23 mouse cellular contexts compared by ENCODE assay signal in genomic region chr1:89331352-89331751, GRCm38 (mm10).
DNase-seq lines count a peak whose midpoint lies in the region; ATAC-seq and TF ChIP-seq lines count a peak whose summit lies in the region.
"Had no signal": no experiment of that assay in that cellular context is flagged by ENCODE, and none has a peak within 500 bp of the region (broad histone marks: within the 10 kb centered on the region; RNA-seq: fewer than 3 reads in every experiment).

No protein-coding gene starts in this region.

- peak; percentile 49 for DNase-seq in heart, adult 11 months
- DNase-seq in midbrain, embryonic 11.5 days (ENCODE audit: low spot score, missing footprints), result peak; percentile 60
- no peak for DNase-seq in midbrain, embryonic 10.5 days (ENCODE audit: low spot score)
- no peak for DNase-seq in adrenal gland, adult 18-20 months (ENCODE audit: low spot score in 2 of 2)
- DNase-seq: adrenal gland, adult 2 months; adrenal gland, adult 8-10 months; adrenal gland, postnatal 10 days; adrenal gland, postnatal 14 days; adrenal gland, postnatal 25 days; adrenal gland, postnatal 36 days; B cell, adult 2 months; cerebellum, adult 11 months; cerebellum, adult 11-12 months; cerebellum, adult 18-20 months had no signal

- H3K27ac ChIP-seq in heart, embryonic 11.5 days (ENCODE audit: low read depth, low read length), result no peak overlapping the region
- no peak overlapping the region for H3K27ac ChIP-seq in intestine, embryonic 15.5 days
- H3K27ac ChIP-seq in intestine, postnatal 0 days (ENCODE audit: low read depth, low read length), result no peak overlapping the region
- no peak overlapping the region for H3K27ac ChIP-seq in midbrain, embryonic 11.5 days (ENCODE audit: low read depth, low read length)
- H3K27ac ChIP-seq in midbrain, embryonic 10.5 days (replicated peaks), result no peak overlapping the region
- no peak overlapping the region for H3K27ac ChIP-seq in intestine, embryonic 16.5 days (ENCODE audit: low read length)

- no peak overlapping the region for H3K4me2 ChIP-seq in heart, embryonic 11.5 days
- no peak overlapping the region for H3K4me2 ChIP-seq in intestine, embryonic 15.5 days (replicated peaks)
- no peak overlapping the region for H3K4me2 ChIP-seq in intestine, postnatal 0 days (replicated peaks; ENCODE audit: low read depth)
- no peak overlapping the region for H3K4me2 ChIP-seq in midbrain, embryonic 11.5 days
- H3K4me2 ChIP-seq in intestine, embryonic 16.5 days (ENCODE audit: low read depth, low read length), result no peak overlapping the region

- H3K4me3 ChIP-seq in heart, embryonic 11.5 days (ENCODE audit: low read depth, low read length), result no peak overlapping the region
- H3K4me3 ChIP-seq in intestine, embryonic 15.5 days (replicated peaks), result no peak overlapping the region
- no peak overlapping the region for H3K4me3 ChIP-seq in intestine, postnatal 0 days (ENCODE audit: low read depth, low read length)
- no peak overlapping the region for H3K4me3 ChIP-seq in midbrain, embryonic 11.5 days (ENCODE audit: low read depth, low read length)
- no peak overlapping the region for H3K4me3 ChIP-seq in midbrain, embryonic 10.5 days
- H3K4me3 ChIP-seq in intestine, embryonic 16.5 days (ENCODE audit: low read length), result no peak overlapping the region

- H3K27me3 ChIP-seq in heart, embryonic 11.5 days (ENCODE audit: control insufficient read depth, insufficient read depth, low read length), result no peaks in the 10 kb centered on the region
- no peaks in the 10 kb centered on the region for H3K27me3 ChIP-seq in intestine, embryonic 15.5 days (replicated peaks)
- no peaks in the 10 kb centered on the region for H3K27me3 ChIP-seq in intestine, postnatal 0 days (replicated peaks; ENCODE audit: control insufficient read depth, insufficient read depth, low read length)
- H3K27me3 ChIP-seq in midbrain, embryonic 11.5 days (ENCODE audit: control insufficient read depth, insufficient read depth, low read length), result no peaks in the 10 kb centered on the region
- peaks cover 33% of the 10 kb centered on the region; the same call in 1 of the 2 replicates for H3K27me3 ChIP-seq in midbrain, embryonic 10.5 days (ENCODE audit: low read depth, poor library complexity, severe bottlenecking)
- H3K27me3 ChIP-seq in intestine, embryonic 16.5 days (replicated peaks; ENCODE audit: control insufficient read depth, insufficient read depth, low read length), result no peaks in the 10 kb centered on the region
- H3K27me3 ChIP-seq: CH12.LX, Patski had no signal

- no peaks in the 10 kb centered on the region for H3K36me3 ChIP-seq in heart, embryonic 11.5 days (ENCODE audit: control insufficient read depth, insufficient read depth, low read length)
- no peaks in the 10 kb centered on the region for H3K36me3 ChIP-seq in intestine, embryonic 15.5 days
- H3K36me3 ChIP-seq in intestine, postnatal 0 days (ENCODE audit: control insufficient read depth, insufficient read depth), result no peaks in the 10 kb centered on the region
- no peaks in the 10 kb centered on the region for H3K36me3 ChIP-seq in midbrain, embryonic 11.5 days (ENCODE audit: control insufficient read depth, insufficient read depth, low read length)
- no peaks in the 10 kb centered on the region for H3K36me3 ChIP-seq in midbrain, embryonic 10.5 days
- H3K36me3 ChIP-seq in intestine, embryonic 16.5 days (ENCODE audit: control insufficient read depth, insufficient read depth, low read length), result no peaks in the 10 kb centered on the region
- H3K36me3 ChIP-seq: G1E had no signal

- 81% methylated on average over 4 of the region's 4 CpGs for WGBS in heart, embryonic 11.5 days (ENCODE audit: insufficient replicate concordance)
- 69% methylated on average over 4 of the region's 4 CpGs for WGBS in intestine, embryonic 15.5 days
- 48% methylated on average over 4 of the region's 4 CpGs for WGBS in intestine, postnatal 0 days
- 90% methylated on average over 4 of the region's 4 CpGs for WGBS in midbrain, embryonic 11.5 days
- 88% methylated on average over 4 of the region's 4 CpGs for WGBS in midbrain, embryonic 10.5 days
- WGBS in intestine, embryonic 16.5 days, result 75% methylated on average over 4 of the region's 4 CpGs

- TF ChIP-seq CTCF in intestine, postnatal 0 days (IDR thresholded peaks at IDR 0.05; ENCODE audit: low read depth), result no peak

- no peak overlapping the region for H3K9ac ChIP-seq in heart, embryonic 11.5 days (ENCODE audit: low read depth, low read length)
- no peak overlapping the region for H3K9ac ChIP-seq in intestine, embryonic 15.5 days
- no peak overlapping the region for H3K9ac ChIP-seq in intestine, postnatal 0 days (ENCODE audit: low read depth, low read length)
- H3K9ac ChIP-seq in midbrain, embryonic 11.5 days (ENCODE audit: low read length), result no peak overlapping the region
- H3K9ac ChIP-seq in intestine, embryonic 16.5 days (ENCODE audit: low read depth, low read length), result no peak overlapping the region

- no peaks in the 10 kb centered on the region for H3K9me3 ChIP-seq in heart, embryonic 11.5 days (replicated peaks; ENCODE audit: control insufficient read depth, low read length)
- H3K9me3 ChIP-seq in intestine, embryonic 15.5 days, result no peaks in the 10 kb centered on the region
- no peaks in the 10 kb centered on the region for H3K9me3 ChIP-seq in intestine, postnatal 0 days (ENCODE audit: control insufficient read depth)
- H3K9me3 ChIP-seq in midbrain, embryonic 11.5 days (ENCODE audit: control insufficient read depth, low read length), result no peaks in the 10 kb centered on the region
- H3K9me3 ChIP-seq in midbrain, embryonic 10.5 days (replicated peaks), result no peaks in the 10 kb centered on the region
- H3K9me3 ChIP-seq in intestine, embryonic 16.5 days (ENCODE audit: control insufficient read depth, low read length), result no peaks in the 10 kb centered on the region

- no peaks in the 10 kb centered on the region for H3K4me1 ChIP-seq in heart, embryonic 11.5 days (ENCODE audit: control insufficient read depth, insufficient read depth, low read length)
- no peaks in the 10 kb centered on the region for H3K4me1 ChIP-seq in intestine, embryonic 15.5 days (replicated peaks)
- H3K4me1 ChIP-seq in intestine, postnatal 0 days (replicated peaks; ENCODE audit: control insufficient read depth, insufficient read depth, low read length), result no peaks in the 10 kb centered on the region; the same call in 1 of the 2 replicates
- H3K4me1 ChIP-seq in midbrain, embryonic 11.5 days (ENCODE audit: control insufficient read depth, insufficient read depth, low read length), result peaks cover 7% of the 10 kb centered on the region
- peaks cover 17% of the 10 kb centered on the region for H3K4me1 ChIP-seq in midbrain, embryonic 10.5 days
- H3K4me1 ChIP-seq in intestine, embryonic 16.5 days (ENCODE audit: control insufficient read depth, insufficient read depth, low read length), result no peaks in the 10 kb centered on the region

- ATAC-seq in heart, embryonic 11.5 days (replicated peaks; ENCODE audit: insufficient number of reproducible peaks, low FRiP score, low TSS enrichment), result no peak
- ATAC-seq in intestine, embryonic 15.5 days, result peak; percentile 65; the same call in 1 of the 2 replicates
- ATAC-seq in intestine, postnatal 0 days, result no peak
- ATAC-seq in midbrain, embryonic 11.5 days (ENCODE audit: low FRiP score), result no peak
- peak; percentile 68 for ATAC-seq in intestine, embryonic 16.5 days
- ATAC-seq: activated CD4-positive, CD25-positive, alpha-beta regulatory T cell, adult 4 months; CD4-positive, CD25-positive, alpha-beta regulatory T cell, adult 4 months; Patski had no signal

Comparison
In these comparisons a context has a peak if more than half of its experiments do, and no peak if none do; other contexts are left out.
1. DNase-seq: peak in heart, adult 11 months (single experiment) and midbrain, embryonic 11.5 days (single experiment); none in midbrain, embryonic 10.5 days (single experiment) and adrenal gland, adult 18-20 months (0 of 2).
2. ATAC-seq: peak in intestine, embryonic 15.5 days (single experiment) and intestine, embryonic 16.5 days (single experiment); none in heart, embryonic 11.5 days (single experiment), intestine, postnatal 0 days (single experiment) and midbrain, embryonic 11.5 days (single experiment).